Mouse (Mus musculus) embryonic facial prominence, embryonic 14.5 days (tissue): ENCODE results near the gene Tceanc. TPM values are rescaled to one million over a fixed set of nuclear protein-coding genes. Genes with fewer than 3 reads are reported as not detected.
A peak's percentile ranks its signal among the peaks of the same experiment; 100 is the strongest.

Experiments
- ATAC-seq: fragments of 200-750 bp; cut with Nextera tagmentation; 2 replicates; pipeline ENCODE4 v1.8.0; 2017; ENCODE audit warnings: low read depth, moderate number of reproducible peaks, moderate TSS enrichment
- DNase-seq: peaks from one replicate; pipeline ENCODE4 v3.0.0-alpha.2; 2015; ENCODE audit warnings: low spot score
- H3K27ac ChIP-seq: fragments of 300-500 bp; sonication (generic); replicated peaks from 2 replicates; pipeline ENCODE4 v1.5.1; 2014; ENCODE audit warnings: low read depth, mild to moderate bottlenecking, low read length, moderate library complexity
- H3K27me3 ChIP-seq: fragments of 300-500 bp; sonication (generic); replicated peaks from 2 replicates; pipeline ENCODE4 v1.6.1; 2014; ENCODE audit warnings: low read length; ENCODE audit not compliant: control insufficient read depth, insufficient read depth
- H3K36me3 ChIP-seq: fragments of 300-500 bp; sonication (generic); 2 replicates; pipeline ENCODE4 v1.6.1; 2014; ENCODE audit warnings: low read length, mixed read lengths; ENCODE audit not compliant: control insufficient read depth, insufficient read depth
- H3K4me1 ChIP-seq: fragments of 300-500 bp; sonication (generic); 2 replicates; pipeline ENCODE4 v1.6.1; 2014; ENCODE audit warnings: antibody characterized with exemption, low read length; ENCODE audit not compliant: control insufficient read depth, insufficient read depth
- H3K4me2 ChIP-seq: fragments of 300-500 bp; sonication (generic); 2 replicates; pipeline ENCODE4 v1.6.1; 2014; ENCODE audit warnings: low read depth, mild to moderate bottlenecking, low read length, moderate library complexity, mixed read lengths
- H3K4me3 ChIP-seq: fragments of 300-500 bp; sonication (generic); 2 replicates; pipeline ENCODE4 v1.5.1; 2014; ENCODE audit warnings: low read depth, mild to moderate bottlenecking, low read length
- H3K9ac ChIP-seq: fragments of 300-500 bp; sonication (generic); 2 replicates; pipeline ENCODE4 v1.6.1; 2014; ENCODE audit warnings: low read depth, mild to moderate bottlenecking, low read length, moderate library complexity, mixed read lengths
- H3K9me3 ChIP-seq: fragments of 300-500 bp; sonication (generic); 2 replicates; pipeline ENCODE4 v1.6.1; 2016; ENCODE audit warnings: low read length; ENCODE audit not compliant: control insufficient read depth
- WGBS: fragments of 180-500 bp; shearing (Covaris S2); extraction: QIAGEN DNeasy Blood & Tissue Kit; methylation state at CpG from one replicate; pipeline ENCODE4 v1.1.7; 2014; 5-methylcytosine and 5-hydroxymethylcytosine counted together
- polyA plus RNA-seq: library from polyadenylated mRNA; unstranded; fragments of >200 nt; fragmentation: Nextera tagmentation; extraction: Ambion mirVana; gene quantifications from 2 replicates; pipeline ENCODE4 v1.2.1, GENCODE M21; 2014

Gene Tceanc
- polyA plus RNA-seq, 1 experiment from 2014 or later, result 4.8 TPM

DNA sequence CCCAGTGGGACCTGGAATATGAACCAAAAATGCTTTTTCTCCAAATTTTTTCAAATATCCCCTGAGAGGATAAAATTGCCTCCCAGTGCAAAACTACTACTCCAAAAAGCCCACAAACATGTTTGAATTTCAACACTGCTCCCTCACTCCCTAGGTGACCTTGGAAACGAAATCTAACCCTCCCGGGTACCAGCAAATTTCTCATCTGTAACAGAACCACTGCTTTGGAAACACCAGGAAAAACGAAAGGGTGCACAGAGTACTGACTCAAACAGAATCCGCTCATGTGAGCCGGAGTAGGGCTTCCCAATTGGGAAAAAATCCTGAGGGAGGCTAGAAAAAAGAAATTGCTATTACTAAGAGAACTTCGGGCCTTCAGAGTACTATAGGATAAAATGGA lies 41.0 kb downstream of the Tceanc start:
- 50% methylated on average over 6 of the region's 6 CpGs for WGBS
- Histone ChIP-seq H3K27ac (no peak overlapping the region), H3K9ac (0 out of 2 replicates have a peak overlapping the region, but pooled peaks have one; percentile 5), H3K9me3 (no peaks in the 10 kb centered on the region), H3K4me1 (no peaks in the 10 kb centered on the region), H3K36me3 (no peaks in the 10 kb centered on the region), H3K4me3 (peak overlapping the region; percentile 62), H3K4me2 (peak overlapping the region; percentile 56), H3K27me3 (no peaks in the 10 kb centered on the region)
- DNase-seq, result no peak
- no peak for ATAC-seq

GRCm38 (mm10) chrX:166472612-166473011 lies 45.8 kb downstream of the Tceanc start:
- WGBS, result 83% methylated on average over 6 of the region's 6 CpGs
- no peak overlapping the region for H3K4me3 ChIP-seq
- H3K9me3 ChIP-seq, result no peaks in the 10 kb centered on the region
- H3K4me2 ChIP-seq, result no peak overlapping the region
- no peak overlapping the region for H3K9ac ChIP-seq
- no peak overlapping the region for H3K27ac ChIP-seq
- no peaks in the 10 kb centered on the region for H3K4me1 ChIP-seq
- ATAC-seq, result no peak
- no peaks in the 10 kb centered on the region for H3K27me3 ChIP-seq
- no peaks in the 10 kb centered on the region for H3K36me3 ChIP-seq
- DNase-seq, result no peak

GRCm38 (mm10) chrX:166468321-166468720 lies 50.0 kb downstream of the Tceanc start:
- Histone ChIP-seq H3K27ac (no peak overlapping the region), H3K4me3 (no peak overlapping the region), H3K9ac (no peak overlapping the region), H3K4me1 (no peaks in the 10 kb centered on the region), H3K36me3 (no peaks in the 10 kb centered on the region), H3K9me3 (no peaks in the 10 kb centered on the region), H3K27me3 (no peaks in the 10 kb centered on the region), H3K4me2 (no peak overlapping the region)
- DNase-seq, result no peak
- ATAC-seq, result no peak
- 92% methylated on average over 7 of the region's 7 CpGs for WGBS

DNA sequence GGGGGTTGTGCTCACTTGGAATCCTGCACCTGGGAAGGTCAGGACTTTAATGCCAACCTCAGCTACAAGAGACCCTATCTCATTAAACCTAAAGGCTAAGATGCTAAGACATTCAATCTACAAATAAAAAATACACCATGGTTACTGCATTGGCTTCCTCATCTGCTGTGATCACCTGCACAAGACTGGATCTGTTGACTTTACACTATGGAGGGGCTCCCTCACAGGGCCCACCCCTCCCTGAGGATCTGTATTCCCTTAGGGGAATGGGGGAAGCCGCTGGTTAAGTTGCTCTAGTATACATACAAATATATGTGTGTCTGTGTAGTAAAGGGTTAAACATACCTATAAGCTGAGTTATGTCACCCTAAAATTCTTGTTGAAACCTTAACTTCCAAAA lies 62.8 kb downstream of the Tceanc start:
- Histone ChIP-seq H3K4me2 (no peak overlapping the region), H3K9ac (no peak overlapping the region), H3K9me3 (no peaks in the 10 kb centered on the region), H3K4me1 (no peaks in the 10 kb centered on the region), H3K4me3 (no peak overlapping the region), H3K27ac (no peak overlapping the region), H3K36me3 (peaks cover 14% of the 10 kb centered on the region; the same call in 1 of the 2 replicates), H3K27me3 (0 out of 2 replicates have a peak, but pooled peaks cover 8% of the 10 kb centered on the region)
- 79% methylated on average over 1 of the region's 1 CpGs for WGBS
- ATAC-seq, result no peak
- no peak for DNase-seq

DNA sequence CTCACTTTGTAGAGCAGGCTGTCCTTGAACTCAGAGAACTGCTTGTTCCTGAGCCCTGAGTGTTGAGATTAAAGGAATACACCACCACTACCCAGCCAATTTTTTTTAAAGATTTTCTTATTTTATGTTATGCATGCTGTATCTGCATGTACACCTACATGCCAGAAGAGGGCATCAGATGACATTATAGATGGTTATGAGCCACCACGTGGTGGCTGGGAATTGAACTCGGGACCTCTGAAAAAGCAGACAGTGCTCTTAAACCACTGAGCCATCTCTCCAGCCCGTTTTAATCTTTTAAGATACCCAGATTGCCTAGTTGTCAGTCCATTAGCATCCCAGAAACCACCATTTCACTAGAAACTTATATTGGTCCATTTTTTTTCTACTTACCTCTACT lies 64.0 kb downstream of the Tceanc start:
- no peaks in the 10 kb centered on the region for H3K4me1 ChIP-seq
- H3K4me3 ChIP-seq, result no peak overlapping the region
- H3K36me3 ChIP-seq, result peaks cover 14% of the 10 kb centered on the region; the same call in 1 of the 2 replicates
- H3K4me2 ChIP-seq, result no peak overlapping the region
- no peak for DNase-seq
- no peak overlapping the region for H3K9ac ChIP-seq
- no peak overlapping the region for H3K27ac ChIP-seq
- no peaks in the 10 kb centered on the region for H3K9me3 ChIP-seq
- 66% methylated on average over 3 of the region's 3 CpGs for WGBS
- no peak for ATAC-seq
- 0 out of 2 replicates have a peak, but pooled peaks cover 6% of the 10 kb centered on the region for H3K27me3 ChIP-seq

DNA sequence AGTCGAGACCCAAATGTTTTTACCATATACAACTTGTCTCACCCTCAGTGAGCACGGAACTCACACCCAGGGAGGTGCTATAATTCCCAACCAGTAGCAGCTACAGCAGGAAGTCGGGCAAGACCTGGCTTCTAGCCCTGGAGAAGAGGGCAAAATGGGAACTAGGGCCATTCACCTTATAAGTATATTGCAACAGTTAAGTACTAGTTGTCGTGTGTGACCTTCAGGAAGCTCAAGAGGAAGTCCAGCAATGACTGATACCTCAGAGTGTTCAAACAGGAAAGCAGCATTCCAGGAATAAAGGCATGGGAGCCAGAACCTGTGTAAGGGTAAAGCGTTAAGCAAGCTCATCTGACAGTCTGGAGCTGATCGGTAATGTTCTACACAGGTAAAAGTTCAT lies 64.8 kb downstream of the Tceanc start:
- peaks cover 14% of the 10 kb centered on the region; the same call in 1 of the 2 replicates for H3K36me3 ChIP-seq
- no peak overlapping the region for H3K27ac ChIP-seq
- H3K27me3 ChIP-seq, result 0 out of 2 replicates have a peak, but pooled peaks cover 6% of the 10 kb centered on the region
- WGBS, result 65% methylated on average over 6 of the region's 6 CpGs
- H3K4me2 ChIP-seq, result no peak overlapping the region
- H3K4me3 ChIP-seq, result no peak overlapping the region
- ATAC-seq, result no peak
- DNase-seq, result no peak
- no peaks in the 10 kb centered on the region for H3K4me1 ChIP-seq
- no peaks in the 10 kb centered on the region for H3K9me3 ChIP-seq
- H3K9ac ChIP-seq, result no peak overlapping the region

Other genes starting within 250 kb of the Tceanc start
- 31.6 and 35.1 TPM in 2 replicates for gene Trappc2, start 78.0 kb downstream of the Tceanc start, polyA plus RNA-seq
- gene Ofd1, start 77.9 kb downstream of the Tceanc start, polyA plus RNA-seq, result 6.4 and 7.3 TPM in 2 replicates
- gene Rab9, start 38.7 kb downstream of the Tceanc start, polyA plus RNA-seq, result 55.7 and 63.3 TPM in 2 replicates
- 78.4 and 96.3 TPM in 2 replicates for gene Egfl6, start 67.2 kb upstream of the Tceanc start, polyA plus RNA-seq